Mouse (Mus musculus) heart, embryonic 14.5 days (tissue): ENCODE measurements around the gene Rab30. TPM values are rescaled to one million over a fixed set of nuclear protein-coding genes. Genes with fewer than 3 reads are reported as not detected.

Experiments used
- ATAC-seq: fragments of 200-750 bp; cut with Nextera tagmentation; 2 replicates; pipeline ENCODE4 v1.8.0; 2017; ENCODE audit warnings: low read depth, moderate TSS enrichment; ENCODE audit not compliant: insufficient number of reproducible peaks, insufficient read depth, low FRiP score
- H3K27ac ChIP-seq, 2 experiments: fragments of 200-500 bp in 1 of 2; fragments of 300-500 bp in 1 of 2; sonication (generic) in 1 of 2; replicated peaks in 1 of 2; 2 replicates each; pipeline ENCODE4 v1.5.1; 2012 to 2014; ENCODE audit warnings: low read depth in 2 of 2, low read length in 2 of 2, control low read depth in 1 of 2, mild to moderate bottlenecking in 1 of 2, mixed read lengths in 1 of 2; ENCODE audit not compliant: control insufficient read depth in 1 of 2, insufficient read depth in 1 of 2
- H3K27me3 ChIP-seq: fragments of 300-500 bp; sonication (generic); 2 replicates; pipeline ENCODE4 v1.6.1; 2014; ENCODE audit warnings: mild to moderate bottlenecking, low read length, control low read depth; ENCODE audit not compliant: control insufficient read depth, insufficient read depth
- H3K36me3 ChIP-seq: fragments of 300-500 bp; sonication (generic); 2 replicates; pipeline ENCODE4 v1.6.1; 2014; ENCODE audit warnings: mild to moderate bottlenecking, control low read depth, low read length, mixed read lengths; ENCODE audit not compliant: control insufficient read depth, insufficient read depth
- H3K4me1 ChIP-seq, 2 experiments: fragments of 200-500 bp in 1 of 2; fragments of 300-500 bp in 1 of 2; sonication (generic) in 1 of 2; 2 replicates each; pipeline ENCODE4 v1.6.1; 2012 to 2014; ENCODE audit warnings: low read length in 2 of 2, control low read depth in 1 of 2, mixed read lengths in 1 of 2; ENCODE audit not compliant: control insufficient read depth in 2 of 2, insufficient read depth in 2 of 2
- H3K4me2 ChIP-seq: fragments of 300-500 bp; sonication (generic); 2 replicates; pipeline ENCODE4 v1.6.1; 2014; ENCODE audit warnings: mild to moderate bottlenecking, low read length
- H3K4me3 ChIP-seq, 2 experiments: fragments of 200-500 bp in 1 of 2; fragments of 300-500 bp in 1 of 2; sonication (generic) in 1 of 2; 2 replicates each; pipeline ENCODE4 v1.5.1; 2012 to 2014; ENCODE audit warnings: low read length in 2 of 2, mild to moderate bottlenecking in 2 of 2, control low read depth in 1 of 2, low read depth in 1 of 2, moderate library complexity in 1 of 2; ENCODE audit not compliant: control insufficient read depth in 1 of 2, insufficient read depth in 1 of 2
- H3K9ac ChIP-seq: fragments of 300-500 bp; sonication (generic); 2 replicates; pipeline ENCODE4 v1.6.1; 2014; ENCODE audit warnings: mild to moderate bottlenecking, low read length
- H3K9me3 ChIP-seq: fragments of 300-500 bp; sonication (generic); 2 replicates; pipeline ENCODE4 v1.6.1; 2016; ENCODE audit warnings: low read length, control low read depth; ENCODE audit not compliant: control insufficient read depth
- WGBS: fragments of 180-500 bp; shearing (Covaris S2); extraction: QIAGEN DNeasy Blood & Tissue Kit; methylation state at CpG from one replicate; pipeline ENCODE4 v1.1.7; 2014; 5-methylcytosine and 5-hydroxymethylcytosine counted together
- polyA plus RNA-seq: library from polyadenylated mRNA; unstranded; fragments of >200 nt; fragmentation: Nextera tagmentation; extraction: Ambion mirVana; gene quantifications from 2 replicates; pipeline ENCODE4 v1.2.1, GENCODE M21; 2014

Gene Rab30
- polyA plus RNA-seq, 1 experiment from 2014 or later: 7.5 TPM

DNA sequence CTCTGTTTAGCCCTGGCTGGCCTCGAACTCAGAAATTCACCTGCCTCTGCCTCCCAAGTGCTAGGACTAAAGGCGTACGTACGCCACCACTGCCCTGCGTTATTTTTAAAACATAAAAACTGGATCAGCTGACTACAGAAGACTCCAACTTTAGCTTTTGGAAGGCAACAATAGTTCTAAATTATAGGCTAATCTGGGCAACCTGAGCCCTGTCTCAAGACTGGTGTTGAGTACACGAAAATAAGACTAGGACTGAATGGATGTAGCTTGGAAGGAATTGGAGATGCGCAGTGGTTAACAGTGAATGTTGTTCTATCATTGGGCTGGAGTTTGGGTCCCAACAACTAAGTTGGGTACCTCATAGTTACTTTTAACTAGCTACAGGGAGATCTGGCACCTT is 9.3 kb upstream of the Rab30 start:
- Histone ChIP-seq H3K4me2 (no peak overlapping the region), H3K4me1 (no peaks in the 10 kb centered on the region), H3K27me3 (no peaks in the 10 kb centered on the region), H3K27ac (no peak overlapping the region), H3K9ac (no peak overlapping the region), H3K4me3 (no peak overlapping the region), H3K9me3 (no peaks in the 10 kb centered on the region), H3K36me3 (peaks cover 34% of the 10 kb centered on the region)
- 85% methylated on average over 7 of the region's 7 CpGs for WGBS
- ATAC-seq: no peak

DNA sequence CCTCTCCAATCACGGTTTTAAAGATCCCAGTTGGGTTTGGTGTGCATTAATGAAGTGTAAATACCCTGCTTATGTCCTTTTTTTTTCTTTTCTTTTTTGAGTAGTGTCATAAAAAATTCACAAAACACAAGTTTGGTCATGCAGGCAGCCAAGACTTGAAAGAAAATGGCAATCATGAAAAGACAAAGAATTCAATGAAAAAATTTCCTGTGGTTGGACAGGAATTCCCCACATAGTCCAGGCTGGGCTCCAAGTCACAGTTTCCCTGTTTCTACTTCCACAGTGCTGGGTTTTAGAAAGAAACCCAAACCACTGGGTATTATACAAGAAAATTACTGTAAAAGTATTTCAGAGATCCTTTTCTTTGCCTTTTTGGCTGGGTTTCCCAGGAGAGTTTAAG is 3.8 kb upstream of the Rab30 start:
- WGBS: 93% methylated on average over 1 of the region's 1 CpGs

DNA sequence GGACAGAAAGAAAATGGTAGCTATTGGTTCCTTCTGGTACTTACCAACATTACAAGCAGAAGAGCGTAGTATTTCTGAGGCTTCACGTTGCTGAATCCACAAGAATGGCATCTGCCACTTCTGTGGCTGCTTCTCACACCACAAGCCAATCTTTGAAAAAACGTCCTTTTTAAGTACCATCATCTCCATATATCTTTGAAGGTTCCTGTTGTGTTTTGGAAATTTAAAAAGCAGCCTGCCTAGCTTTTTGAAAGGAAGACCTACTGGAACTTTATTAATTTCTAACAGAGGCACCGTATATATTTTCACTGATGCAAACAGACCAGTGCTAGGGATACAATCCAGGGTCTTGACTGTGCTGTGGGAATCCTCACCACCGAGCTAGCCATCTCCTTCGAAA is 1.4 kb upstream of the Rab30 start:
- H3K4me2 ChIP-seq: peak overlapping the region; percentile 82
- H3K9ac ChIP-seq: peak overlapping the region; percentile 98
- peaks cover 3 to 26% of the 10 kb centered on the region in 2 experiments; a peak in 3 of 4 replicates for H3K4me1 ChIP-seq
- 44% methylated on average over 6 of the region's 6 CpGs for WGBS
- H3K27me3 ChIP-seq: no peaks in the 10 kb centered on the region
- peaks cover 40% of the 10 kb centered on the region for H3K36me3 ChIP-seq
- ATAC-seq: no peak
- no peak overlapping the region for H3K27ac ChIP-seq
- no peaks in the 10 kb centered on the region for H3K9me3 ChIP-seq
- peak overlapping the region; percentile 60 to 88; a peak in 3 of 4 replicates for H3K4me3 ChIP-seq

More for the DNA sequence above, 3.8 kb upstream of the Rab30 start:
- Histone ChIP-seq H3K4me2 (no peak overlapping the region), H3K4me1 (peaks cover 0 to 13% of the 10 kb centered on the region in 2 experiments; a peak in 2 of 4 replicates), H3K27ac (no peak overlapping the region), H3K4me3 (no peak overlapping the region), H3K9ac (no peak overlapping the region), H3K9me3 (no peaks in the 10 kb centered on the region), H3K27me3 (no peaks in the 10 kb centered on the region), H3K36me3 (peaks cover 56% of the 10 kb centered on the region)
- ATAC-seq: no peak

DNA sequence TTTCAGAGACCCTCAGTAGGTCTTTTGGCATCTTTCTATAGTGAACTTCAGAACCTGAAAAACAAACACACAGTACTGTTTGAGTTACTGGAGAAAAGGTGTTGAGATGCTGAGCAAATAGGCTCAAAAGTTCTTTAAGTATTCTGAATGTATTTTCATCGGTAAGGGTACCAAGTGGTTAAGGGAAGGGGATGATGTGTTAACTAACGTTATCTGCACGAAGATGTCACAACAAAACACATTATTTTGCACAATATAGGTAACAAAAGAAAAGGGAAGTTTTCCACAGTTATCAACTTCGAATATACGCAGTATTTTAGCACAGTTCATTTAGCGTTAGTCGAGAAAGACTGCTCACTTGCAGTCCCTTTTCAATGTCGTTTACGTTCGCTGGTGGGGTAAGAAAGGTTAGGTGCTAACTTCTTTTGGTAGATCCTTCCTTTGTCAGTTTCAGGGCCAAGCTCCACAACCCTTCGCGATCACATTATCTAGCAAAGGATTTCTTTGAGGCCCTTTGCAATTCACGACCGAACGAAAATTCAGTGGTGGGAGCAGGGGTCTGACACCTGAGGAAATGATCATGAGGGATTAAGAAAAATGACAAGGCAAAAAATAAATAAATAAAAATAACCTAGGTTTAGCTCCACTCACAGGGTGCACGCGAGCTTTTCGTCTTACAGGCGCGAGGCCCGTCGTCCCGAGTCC is 840 bp upstream of the Rab30 start:
- Histone ChIP-seq H3K27ac (peak overlapping the region; percentile 72 to 95), H3K4me1 (peaks cover 3 to 26% of the 10 kb centered on the region in 2 experiments; a peak in 3 of 4 replicates), H3K4me3 (peak overlapping the region; percentile 60 to 88), H3K9ac (peak overlapping the region; percentile 98), H3K36me3 (peaks cover 34% of the 10 kb centered on the region), H3K27me3 (no peaks in the 10 kb centered on the region), H3K4me2 (peak overlapping the region; percentile 82), H3K9me3 (no peaks in the 10 kb centered on the region)
- 2% methylated on average over 23 of the region's 23 CpGs for WGBS
- no peak for ATAC-seq

DNA sequence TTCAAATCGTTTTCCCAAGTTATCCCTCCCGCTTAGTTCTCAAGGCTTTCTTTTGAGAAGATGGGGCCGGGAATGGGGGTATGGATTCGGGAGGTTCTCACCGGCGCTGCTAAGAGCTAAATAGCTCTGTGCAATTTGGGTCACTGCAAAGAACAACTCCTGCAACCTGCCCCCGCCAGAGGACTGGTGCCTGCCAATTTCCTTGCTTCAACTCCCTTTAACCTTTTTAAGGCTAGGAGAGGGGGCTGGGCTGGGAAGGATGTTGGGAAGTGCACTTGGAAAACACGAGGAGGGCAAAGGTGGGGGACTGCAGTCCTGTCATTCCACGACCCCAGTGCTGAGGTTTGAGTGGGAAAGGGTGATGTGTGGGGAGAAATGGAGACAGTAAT is 452 bp downstream of the Rab30 start:
- Histone ChIP-seq H3K9ac (peak overlapping the region; percentile 77), H3K4me2 (peak overlapping the region; percentile 89), H3K4me3 (peak overlapping the region; percentile 62 to 88), H3K9me3 (no peaks in the 10 kb centered on the region), H3K27ac (peak overlapping the region; percentile 58 to 65), H3K4me1 (peaks cover 3 to 26% of the 10 kb centered on the region in 2 experiments; a peak in 3 of 4 replicates), H3K36me3 (peaks cover 24% of the 10 kb centered on the region), H3K27me3 (no peaks in the 10 kb centered on the region)
- peak; percentile 5; the same call in 1 of the 2 replicates for ATAC-seq
- WGBS: 0% methylated on average over 9 of the region's 9 CpGs

DNA sequence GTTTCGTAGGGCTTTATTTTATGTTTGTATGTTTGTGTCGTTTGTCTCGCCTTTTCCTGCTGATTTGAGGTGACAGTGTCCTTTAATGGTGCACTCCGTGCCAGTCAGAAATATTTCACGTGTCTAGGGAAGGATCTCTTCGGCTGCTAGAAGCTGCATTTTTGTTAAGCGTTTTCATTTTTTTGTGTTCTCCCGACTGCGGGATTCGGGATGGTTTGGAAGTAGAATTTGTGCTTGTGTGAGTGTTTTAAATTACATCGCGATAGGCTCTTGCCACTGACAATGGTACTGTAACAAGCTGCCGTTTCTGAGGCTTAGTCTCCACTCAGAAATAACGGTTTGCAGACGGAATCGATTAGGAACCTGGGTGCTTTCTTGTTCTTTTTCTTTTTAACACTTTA is 938 bp downstream of the Rab30 start:
- WGBS: under 1% methylated on average over 16 of the region's 16 CpGs
- H3K4me2 ChIP-seq: peak overlapping the region; percentile 89
- peaks cover 20% of the 10 kb centered on the region for H3K36me3 ChIP-seq
- H3K4me1 ChIP-seq: peaks cover 3 to 26% of the 10 kb centered on the region in 2 experiments; a peak in 3 of 4 replicates
- no peaks in the 10 kb centered on the region for H3K9me3 ChIP-seq
- peak overlapping the region; percentile 62 to 88 for H3K4me3 ChIP-seq
- no peak for ATAC-seq
- no peaks in the 10 kb centered on the region for H3K27me3 ChIP-seq
- peak overlapping the region; percentile 77 for H3K9ac ChIP-seq
- 0 out of 4 replicates have a peak overlapping the region, but pooled peaks have one; percentile 58 to 65 for H3K27ac ChIP-seq

DNA sequence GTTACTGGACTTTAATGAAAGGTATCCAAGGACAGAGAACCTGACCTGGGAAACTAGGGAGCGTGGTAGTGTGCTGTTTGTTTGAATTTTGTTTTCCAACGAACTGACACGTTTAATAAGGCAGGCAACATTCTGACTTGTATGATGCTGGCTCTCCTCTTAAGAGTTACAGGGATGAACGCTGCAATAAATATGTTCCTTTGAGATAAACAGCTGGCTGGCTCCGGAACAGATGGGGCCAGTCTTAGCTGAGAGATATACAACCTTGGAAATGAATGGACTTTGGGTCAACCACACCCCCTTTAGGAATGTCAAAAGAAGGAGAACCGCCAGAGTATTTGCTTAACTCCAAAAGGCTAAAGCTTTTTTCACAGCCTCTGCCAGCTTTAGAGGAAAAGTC is 1.4 kb downstream of the Rab30 start:
- Histone ChIP-seq H3K27me3 (no peaks in the 10 kb centered on the region), H3K4me1 (peaks cover 3 to 26% of the 10 kb centered on the region in 2 experiments; a peak in 3 of 4 replicates), H3K36me3 (peaks cover 16% of the 10 kb centered on the region), H3K9me3 (no peaks in the 10 kb centered on the region), H3K4me2 (peak overlapping the region; percentile 89), H3K9ac (peak overlapping the region; percentile 77), H3K4me3 (peak overlapping the region; percentile 62 to 88; a peak in 3 of 4 replicates), H3K27ac (no peak overlapping the region)
- WGBS: 2% methylated on average over 6 of the region's 6 CpGs
- ATAC-seq: no peak
